Mouse (Mus musculus): ENCODE results near the gene Rad23a. TPM values are rescaled to one million over a fixed set of nuclear protein-coding genes. Genes with fewer than 3 reads are reported as not detected.
"Not testable (repeated sequence)": the region's sequence is repeated elsewhere in the genome, so short reads cannot be mapped to it uniquely, and the experiment has no call there.

The Rad23a gene
- polyA plus RNA-seq, 1 experiment from 2014 or later = 86.5 TPM

- Histone ChIP-seq H3K27me3 (replicated peaks; ENCODE audit: control insufficient read depth, insufficient read depth, low read length) (no peaks in the 10 kb centered on the region), H3K4me1 (replicated peaks; ENCODE audit: control insufficient read depth, insufficient read depth, low read length) (peaks cover 34% of the 10 kb centered on the region), H3K9ac (replicated peaks; ENCODE audit: low read depth, low read length) (no peak overlapping the region), H3K9me3 (ENCODE audit: control insufficient read depth, low read length) (no peaks in the 10 kb centered on the region), H3K4me3 (replicated peaks; ENCODE audit: low read length) (no peak overlapping the region), H3K27ac (ENCODE audit: low read length) (peak overlapping the region; percentile 94), H3K4me2 (ENCODE audit: low read length) (peak overlapping the region; percentile 20; the same call in 1 of the 2 replicates), H3K36me3 (ENCODE audit: control insufficient read depth, insufficient read depth) (peaks cover 14% of the 10 kb centered on the region)
- WGBS = 63% methylated on average over 19 of the region's 19 CpGs
- ATAC-seq = peak; percentile 60
Observed at GRCm38 (mm10) chr8:84834002-84834865, 6.2 kb downstream of the Rad23a start.

- ATAC-seq = no peak
- H3K27ac ChIP-seq (ENCODE audit: low read length) = peak overlapping the region; percentile 94
- 64% methylated on average over 10 of the region's 10 CpGs for WGBS
- H3K4me2 ChIP-seq (ENCODE audit: low read length) = peak overlapping the region; percentile 65
- peaks cover 10% of the 10 kb centered on the region for H3K36me3 ChIP-seq (ENCODE audit: control insufficient read depth, insufficient read depth)
- H3K27me3 ChIP-seq (replicated peaks; ENCODE audit: control insufficient read depth, insufficient read depth, low read length) = no peaks in the 10 kb centered on the region
- peak overlapping the region; percentile 69 for H3K4me3 ChIP-seq (replicated peaks; ENCODE audit: low read length)
- peak overlapping the region; percentile 84 for H3K9ac ChIP-seq (replicated peaks; ENCODE audit: low read depth, low read length)
- no peaks in the 10 kb centered on the region for H3K9me3 ChIP-seq (ENCODE audit: control insufficient read depth, low read length)
- peaks cover 34% of the 10 kb centered on the region for H3K4me1 ChIP-seq (replicated peaks; ENCODE audit: control insufficient read depth, insufficient read depth, low read length)
Observed at GRCm38 (mm10) chr8:84832759-84833742, 7.4 kb downstream of the Rad23a start.

- peak; percentile 67 for ATAC-seq
- Histone ChIP-seq H3K36me3 (ENCODE audit: control insufficient read depth, insufficient read depth) (peaks cover 5% of the 10 kb centered on the region; the same call in 1 of the 2 replicates), H3K9me3 (ENCODE audit: control insufficient read depth, low read length) (no peaks in the 10 kb centered on the region), H3K4me1 (replicated peaks; ENCODE audit: control insufficient read depth, insufficient read depth, low read length) (peaks cover 34% of the 10 kb centered on the region), H3K9ac (replicated peaks; ENCODE audit: low read depth, low read length) (peak overlapping the region; percentile 84), H3K4me2 (ENCODE audit: low read length) (peak overlapping the region; percentile 65), H3K27me3 (replicated peaks; ENCODE audit: control insufficient read depth, insufficient read depth, low read length) (no peaks in the 10 kb centered on the region), H3K4me3 (replicated peaks; ENCODE audit: low read length) (peak overlapping the region; percentile 69), H3K27ac (ENCODE audit: low read length) (peak overlapping the region; percentile 89)
- 1% methylated on average over 59 of the region's 59 CpGs for WGBS
Observed at GRCm38 (mm10) chr8:84832034-84832717, 8.3 kb downstream of the Rad23a start.

- Histone ChIP-seq H3K9ac (replicated peaks; ENCODE audit: low read depth, low read length) (peak within 1 kb of the TSS; percentile 84), H3K4me3 (replicated peaks; ENCODE audit: low read length) (peak within 1 kb of the TSS; percentile 69), H3K4me1 (replicated peaks; ENCODE audit: control insufficient read depth, insufficient read depth, low read length) (peaks cover 34% of the 10 kb centered on the region), H3K36me3 (ENCODE audit: control insufficient read depth, insufficient read depth) (no peaks in the 10 kb centered on the region), H3K4me2 (ENCODE audit: low read length) (peak within 1 kb of the TSS; percentile 65), H3K9me3 (ENCODE audit: control insufficient read depth, low read length) (no peaks in the 10 kb centered on the region), H3K27ac (ENCODE audit: low read length) (peak within 1 kb of the TSS; percentile 89), H3K27me3 (replicated peaks; ENCODE audit: control insufficient read depth, insufficient read depth, low read length) (no peaks in the 10 kb centered on the region)
- 88% methylated on average over 11 of the region's 11 CpGs for WGBS
- no peak for ATAC-seq
Observed at GRCm38 (mm10) chr8:84831490-84831889, 9.0 kb downstream of the Rad23a start, which contains the start of gene Gadd45gip1. Gene Gadd45gip1, plus strand, starts transcription at chr8:84831522.

- H3K4me2 ChIP-seq (ENCODE audit: low read length); H3K9me3 ChIP-seq (ENCODE audit: control insufficient read depth, low read length); H3K9ac ChIP-seq (replicated peaks; ENCODE audit: low read depth, low read length); H3K27me3 ChIP-seq (replicated peaks; ENCODE audit: control insufficient read depth, insufficient read depth, low read length); H3K4me1 ChIP-seq (replicated peaks; ENCODE audit: control insufficient read depth, insufficient read depth, low read length); ATAC-seq; H3K36me3 ChIP-seq (ENCODE audit: control insufficient read depth, insufficient read depth); H3K27ac ChIP-seq (ENCODE audit: low read length); H3K4me3 ChIP-seq (replicated peaks; ENCODE audit: low read length): not testable (repeated sequence)
- 83% methylated on average over 1 of the region's 2 CpGs for WGBS
Observed at GRCm38 (mm10) chr8:84826518-84826917, 13.9 kb downstream of the Rad23a start.

- Histone ChIP-seq H3K27ac (ENCODE audit: low read length) (no peak overlapping the region), H3K9ac (replicated peaks; ENCODE audit: low read depth, low read length) (no peak overlapping the region), H3K4me3 (replicated peaks; ENCODE audit: low read length) (no peak overlapping the region), H3K9me3 (ENCODE audit: control insufficient read depth, low read length) (no peaks in the 10 kb centered on the region), H3K4me2 (ENCODE audit: low read length) (no peak overlapping the region), H3K4me1 (replicated peaks; ENCODE audit: control insufficient read depth, insufficient read depth, low read length) (peaks cover 7% of the 10 kb centered on the region), H3K36me3 (ENCODE audit: control insufficient read depth, insufficient read depth) (no peaks in the 10 kb centered on the region), H3K27me3 (replicated peaks; ENCODE audit: control insufficient read depth, insufficient read depth, low read length) (no peaks in the 10 kb centered on the region)
- ATAC-seq = no peak
- 84% methylated on average over 4 of the region's 4 CpGs for WGBS
Observed at GRCm38 (mm10) chr8:84825636-84826035, 14.8 kb downstream of the Rad23a start.

GRCm38 (mm10) chr8:84823653-84824052 is 16.8 kb downstream of the Rad23a start:
- Histone ChIP-seq H3K4me3 (replicated peaks; ENCODE audit: low read length) (peak overlapping the region; percentile 32), H3K4me2 (ENCODE audit: low read length) (peak overlapping the region; percentile 54), H3K36me3 (ENCODE audit: control insufficient read depth, insufficient read depth) (no peaks in the 10 kb centered on the region), H3K27me3 (replicated peaks; ENCODE audit: control insufficient read depth, insufficient read depth, low read length) (no peaks in the 10 kb centered on the region), H3K9me3 (ENCODE audit: control insufficient read depth, low read length) (no peaks in the 10 kb centered on the region), H3K9ac (replicated peaks; ENCODE audit: low read depth, low read length) (peak overlapping the region; percentile 51), H3K4me1 (replicated peaks; ENCODE audit: control insufficient read depth, insufficient read depth, low read length) (peaks cover 7% of the 10 kb centered on the region), H3K27ac (ENCODE audit: low read length) (no peak overlapping the region)
- 0% methylated on average over 18 of the region's 18 CpGs for WGBS
- peak; percentile 92 for ATAC-seq

GRCm38 (mm10) chr8:84822723-84823122 is 17.7 kb downstream of the Rad23a start, which contains the start of gene Dand5:
Gene Dand5, minus strand, starts transcription at chr8:84822823.
- H3K36me3 ChIP-seq (ENCODE audit: control insufficient read depth, insufficient read depth) = no peaks in the 10 kb centered on the region
- peak within 1 kb of the TSS; percentile 32 for H3K4me3 ChIP-seq (replicated peaks; ENCODE audit: low read length)
- no peaks in the 10 kb centered on the region for H3K9me3 ChIP-seq (ENCODE audit: control insufficient read depth, low read length)
- H3K27me3 ChIP-seq (replicated peaks; ENCODE audit: control insufficient read depth, insufficient read depth, low read length) = no peaks in the 10 kb centered on the region
- WGBS = 41% methylated on average over 3 of the region's 3 CpGs
- no peak for ATAC-seq
- no peak within 1 kb of the TSS for H3K27ac ChIP-seq (ENCODE audit: low read length)
- H3K9ac ChIP-seq (replicated peaks; ENCODE audit: low read depth, low read length) = peak within 1 kb of the TSS; percentile 51
- peaks cover 7% of the 10 kb centered on the region for H3K4me1 ChIP-seq (replicated peaks; ENCODE audit: control insufficient read depth, insufficient read depth, low read length)
- peak within 1 kb of the TSS; percentile 54 for H3K4me2 ChIP-seq (ENCODE audit: low read length)

Data from forebrain, embryonic 16.5 days (tissue).